Mouse (Mus musculus) G1E (cell line): ENCODE results near the gene Ltbp1.

Experiments
- CTCF ChIP-seq: IDR thresholded peaks from 2 replicates; pipeline ENCODE4 v1.5.1; 2012; ENCODE audit warnings: low read depth, low read length, inconsistent platforms, mixed read lengths
- GATA1 ChIP-seq: IDR thresholded peaks from 2 replicates; pipeline ENCODE4 v1.6.1; 2012; ENCODE audit warnings: borderline replicate concordance, low read length, inconsistent platforms, mixed read lengths
- GATA2 ChIP-seq: IDR thresholded peaks from 2 replicates; pipeline ENCODE4 v1.6.1; 2012; ENCODE audit warnings: low read depth, low read length, inconsistent platforms, borderline replicate concordance
- POLR2AphosphoS5 ChIP-seq: IDR thresholded peaks from 2 replicates; pipeline ENCODE4 v1.6.1; 2012; ENCODE audit warnings: low read depth, low read length, inconsistent platforms; ENCODE audit not compliant: insufficient replicate concordance
- TAL1 ChIP-seq: conservative IDR thresholded peaks from 2 replicates; pipeline ENCODE4 v1.6.1; 2012; ENCODE audit warnings: low read depth, low read length, inconsistent platforms, mixed read lengths

- TF ChIP-seq CTCF, result no peak
- TF ChIP-seq GATA2, result no peak
- TF ChIP-seq GATA1, result no peak
- no peak for TF ChIP-seq TAL1
- TF ChIP-seq POLR2AphosphoS5, result no peak
Measured at GRCm38 (mm10) chr17:75235781-75236180, 230.4 kb downstream of the Ltbp1 start.
